Mouse (Mus musculus) E14TG2a.4 (cell line): Measurements from ENCODE around the gene Gen1.
A peak's percentile ranks its signal among the peaks of the same experiment; 100 is the strongest.

Source experiments
- H3K27me3 ChIP-seq: 2 replicates; pipeline ENCODE4 v1.6.1; 2014; ENCODE audit warnings: low read length, control low read depth; ENCODE audit not compliant: insufficient read depth
- H3K36me3 ChIP-seq: 2 replicates; pipeline ENCODE4 v1.6.1; 2014; ENCODE audit warnings: low read length, control low read depth; ENCODE audit not compliant: insufficient read depth
- H3K4me1 ChIP-seq: replicated peaks from 2 replicates; pipeline ENCODE4 v1.6.1; 2014; ENCODE audit warnings: low read depth, low read length, control low read depth
- H3K4me3 ChIP-seq: replicated peaks from 2 replicates; pipeline ENCODE4 v1.5.1; 2014; ENCODE audit warnings: mild to moderate bottlenecking, low read length
- H3K9me3 ChIP-seq: 2 replicates; pipeline ENCODE4 v1.6.1; 2014; ENCODE audit warnings: low read length, control low read depth
- CTCF ChIP-seq: conservative IDR thresholded peaks from 2 replicates; pipeline ENCODE4 v1.5.1; 2014; ENCODE audit warnings: low read length
- NANOG ChIP-seq: IDR thresholded peaks from 2 replicates; pipeline ENCODE4 v1.6.1; 2014; ENCODE audit warnings: borderline replicate concordance, low read length, mixed read lengths
- POU5F1 ChIP-seq: IDR thresholded peaks from 2 replicates; pipeline ENCODE4 v1.6.1; 2014; ENCODE audit warnings: low read length, borderline replicate concordance

The Gen1 gene

DNA sequence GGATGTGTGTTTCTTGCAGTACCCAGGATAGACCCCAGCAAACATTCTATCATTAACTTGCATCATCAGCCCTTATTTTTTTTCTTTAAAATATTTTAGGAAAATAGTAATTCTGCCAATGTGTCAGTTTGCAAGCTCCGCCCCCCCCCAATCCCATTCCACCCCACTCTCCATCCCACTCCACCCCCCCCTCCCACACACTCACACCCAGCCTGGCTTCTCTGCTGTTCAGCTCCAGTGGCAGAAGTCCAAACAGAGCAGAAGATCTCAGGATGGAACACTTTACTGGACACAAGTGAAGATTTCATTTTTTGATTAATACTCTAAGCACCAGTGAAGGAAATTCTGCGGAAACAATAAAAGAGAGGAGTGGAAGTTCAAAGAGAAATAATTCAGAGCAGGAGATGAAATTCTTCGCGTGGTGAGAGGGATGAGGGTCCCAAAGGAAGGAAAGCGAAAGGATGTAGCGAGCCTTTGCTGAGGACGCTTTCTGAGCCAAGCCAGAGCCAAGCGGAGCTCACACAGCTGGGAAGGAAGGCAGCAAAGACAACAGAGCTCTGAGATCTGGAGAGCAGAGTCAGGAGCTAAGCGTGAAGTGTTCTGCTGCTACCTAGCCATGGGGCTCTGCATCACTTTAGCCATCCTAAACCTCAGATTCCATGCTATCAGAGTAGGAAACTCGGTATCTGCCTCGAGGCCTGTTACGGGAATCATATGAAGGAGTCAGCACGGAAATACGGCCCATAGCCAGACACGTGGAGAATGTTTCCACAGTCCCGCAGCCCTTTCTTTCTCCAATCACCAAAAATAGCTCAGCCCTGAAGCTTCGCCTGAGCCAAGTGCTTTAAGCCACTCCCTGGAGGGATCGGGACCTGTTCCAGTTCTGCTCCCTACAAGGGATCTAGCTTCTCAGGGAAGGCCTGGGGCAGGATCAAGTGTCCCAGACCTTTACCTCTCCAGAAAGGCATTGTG is 61.6 kb downstream of the Gen1 start:
- Histone ChIP-seq H3K36me3 (no peaks in the 10 kb centered on the region), H3K27me3 (peaks cover 17% of the 10 kb centered on the region), H3K4me3 (no peak overlapping the region), H3K9me3 (no peaks in the 10 kb centered on the region), H3K4me1 (peaks cover 36% of the 10 kb centered on the region)
- TF ChIP-seq POU5F1, result no peak
- TF ChIP-seq NANOG, result no peak
- TF ChIP-seq CTCF, result no peak

DNA sequence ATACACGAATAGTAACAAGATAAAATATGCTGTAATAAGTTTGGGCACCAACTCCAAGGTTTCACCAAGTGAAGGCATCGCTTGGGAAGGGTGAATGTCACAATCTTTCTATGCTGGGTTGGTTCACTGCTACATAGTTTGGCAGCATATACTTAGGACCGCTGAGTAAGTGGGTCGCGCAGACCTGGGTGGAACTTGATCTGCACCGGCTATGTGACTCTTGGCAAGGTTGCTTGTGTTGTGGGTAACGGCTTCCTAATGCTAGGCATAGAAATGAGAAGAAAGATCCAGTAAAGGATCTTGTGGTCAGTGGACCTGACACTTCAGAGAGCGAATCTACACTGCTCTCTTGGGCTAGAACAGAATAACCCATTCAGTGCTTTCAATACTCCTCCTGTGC is 63.1 kb downstream of the Gen1 start:
- Histone ChIP-seq H3K4me3 (no peak overlapping the region), H3K27me3 (0 out of 2 replicates have a peak, but pooled peaks cover 8% of the 10 kb centered on the region), H3K4me1 (peaks cover 39% of the 10 kb centered on the region), H3K36me3 (no peaks in the 10 kb centered on the region), H3K9me3 (no peaks in the 10 kb centered on the region)
- TF ChIP-seq NANOG (no peak), CTCF (no peak), POU5F1 (no peak)

- Histone ChIP-seq H3K9me3 (no peaks in the 10 kb centered on the region), H3K27me3 (0 out of 2 replicates have a peak, but pooled peaks cover 8% of the 10 kb centered on the region), H3K4me1 (peaks cover 53% of the 10 kb centered on the region), H3K36me3 (no peaks in the 10 kb centered on the region), H3K4me3 (no peak overlapping the region)
- TF ChIP-seq CTCF (no peak), NANOG (no peak), POU5F1 (no peak)
Measured at GRCm38 (mm10) chr12:11200711-11201110, 64.9 kb downstream of the Gen1 start.

- Histone ChIP-seq H3K9me3 (no peaks in the 10 kb centered on the region), H3K4me3 (no peak overlapping the region), H3K27me3 (0 out of 2 replicates have a peak, but pooled peaks cover 8% of the 10 kb centered on the region), H3K36me3 (no peaks in the 10 kb centered on the region), H3K4me1 (peaks cover 44% of the 10 kb centered on the region)
- TF ChIP-seq POU5F1, result no peak
- peak; percentile 46; the same call in 1 of the 2 replicates for TF ChIP-seq NANOG
Measured at GRCm38 (mm10) chr12:11198551-11198950, 67.0 kb downstream of the Gen1 start.

GRCm38 (mm10) chr12:11198026-11198425 is 67.6 kb downstream of the Gen1 start:
- no peak overlapping the region for H3K4me3 ChIP-seq
- TF ChIP-seq NANOG (no peak), CTCF (no peak), POU5F1 (no peak)
- H3K27me3 ChIP-seq, result 0 out of 2 replicates have a peak, but pooled peaks cover 8% of the 10 kb centered on the region
- H3K36me3 ChIP-seq, result no peaks in the 10 kb centered on the region
- H3K4me1 ChIP-seq, result peaks cover 40% of the 10 kb centered on the region
- no peaks in the 10 kb centered on the region for H3K9me3 ChIP-seq

- H3K27me3 ChIP-seq, result 0 out of 2 replicates have a peak, but pooled peaks cover 8% of the 10 kb centered on the region
- TF ChIP-seq CTCF (no peak), NANOG (no peak), POU5F1 (no peak)
- no peak overlapping the region for H3K4me3 ChIP-seq
- H3K9me3 ChIP-seq, result no peaks in the 10 kb centered on the region
- no peaks in the 10 kb centered on the region for H3K36me3 ChIP-seq
- H3K4me1 ChIP-seq, result peaks cover 40% of the 10 kb centered on the region
Measured at GRCm38 (mm10) chr12:11196830-11197229, 68.8 kb downstream of the Gen1 start.

DNA sequence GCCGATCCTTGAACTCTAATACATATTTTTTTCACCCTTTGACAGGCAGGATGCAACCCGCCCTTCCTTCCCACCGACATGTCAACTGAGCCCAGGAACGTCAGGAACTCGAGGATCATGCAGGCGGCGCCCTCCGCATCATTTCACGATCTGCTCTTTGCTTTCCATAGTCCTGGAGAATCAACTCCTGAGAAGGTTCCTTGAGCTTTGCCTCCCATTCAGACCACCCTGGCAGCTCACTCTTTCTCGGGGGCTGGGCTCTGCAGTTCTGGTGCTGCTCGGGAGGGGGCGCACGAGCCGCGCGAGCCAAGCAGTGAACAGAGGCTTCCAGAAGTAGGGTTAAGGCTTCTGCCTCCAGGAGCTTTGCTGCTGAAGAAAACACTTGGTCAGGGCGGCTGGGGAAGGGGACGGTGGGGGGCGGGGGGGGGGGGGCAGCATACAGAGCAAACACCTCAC is 69.4 kb downstream of the Gen1 start:
- TF ChIP-seq POU5F1 (no peak), CTCF (peak; percentile 99)
- Histone ChIP-seq H3K36me3 (no peaks in the 10 kb centered on the region), H3K4me1 (peaks cover 39% of the 10 kb centered on the region), H3K9me3 (no peaks in the 10 kb centered on the region), H3K4me3 (no peak overlapping the region), H3K27me3 (0 out of 2 replicates have a peak, but pooled peaks cover 5% of the 10 kb centered on the region)

- H3K4me3 ChIP-seq, result no peak overlapping the region
- TF ChIP-seq CTCF (no peak), NANOG (no peak), POU5F1 (no peak)
- no peaks in the 10 kb centered on the region for H3K9me3 ChIP-seq
- no peaks in the 10 kb centered on the region for H3K36me3 ChIP-seq
- H3K4me1 ChIP-seq, result peaks cover 36% of the 10 kb centered on the region
- H3K27me3 ChIP-seq, result no peaks in the 10 kb centered on the region
Measured at GRCm38 (mm10) chr12:11195031-11195430, 70.6 kb downstream of the Gen1 start.
